Mouse (Mus musculus) heart, embryonic 12.5 days (tissue): ENCODE results near the gene Olfr1358. TPM values are rescaled to one million over a fixed set of nuclear protein-coding genes. Genes with fewer than 3 reads are reported as not detected.

Experiments used
- microRNA-seq: library from miRNA; unstranded; fragments of <30 nt; microRNA quantifications from one replicate; pipeline ENCODE4, GENCODE M21; 2017
- polyA plus RNA-seq: library from polyadenylated mRNA; unstranded; fragments of >200 nt; fragmentation: Nextera tagmentation; extraction: Ambion mirVana; gene quantifications from 2 replicates; pipeline ENCODE4 v1.2.1, GENCODE M21; 2016

The Olfr1358 gene
- polyA plus RNA-seq, 1 experiment from 2014 or later, result not detected

Small RNA genes lying within 50 kb of the gene (microRNA-seq; reads per million reads assigned to microRNA genes)
- gene Gm27541, result not detected

Other genes starting within 250 kb of the Olfr1358 start
- 46.1 and 48.7 TPM in 2 replicates for gene Agpat3, start 164.9 kb upstream of the Olfr1358 start, polyA plus RNA-seq
- 232 and 254 TPM in 2 replicates for gene Rrp1, start 104.4 kb upstream of the Olfr1358 start, polyA plus RNA-seq
- 119 and 123 TPM in 2 replicates for gene Cstb, start 91.8 kb upstream of the Olfr1358 start, polyA plus RNA-seq
- 5.4 and 5.5 TPM in 2 replicates for gene Pdxk, start 52.5 kb upstream of the Olfr1358 start, polyA plus RNA-seq
- gene Ilvbl, start 56.9 kb downstream of the Olfr1358 start, polyA plus RNA-seq, result 46.5 and 47.6 TPM in 2 replicates
- 14.2 and 15.3 TPM in 2 replicates for gene Syde1, start 74.5 kb downstream of the Olfr1358 start, polyA plus RNA-seq
- not detected in 2 replicates for gene Olfr1357, start 100.6 kb downstream of the Olfr1358 start, polyA plus RNA-seq
- gene Casp14, start 200.9 kb downstream of the Olfr1358 start, polyA plus RNA-seq, result not detected in 2 replicates
- not detected in 2 replicates for gene Ccdc105, start 235.6 kb downstream of the Olfr1358 start, polyA plus RNA-seq